Mouse (Mus musculus): ENCODE results near the gene Cux2.
A peak's percentile ranks its signal among the peaks of the same experiment; 100 is the strongest.

Cux2 gene

DNA sequence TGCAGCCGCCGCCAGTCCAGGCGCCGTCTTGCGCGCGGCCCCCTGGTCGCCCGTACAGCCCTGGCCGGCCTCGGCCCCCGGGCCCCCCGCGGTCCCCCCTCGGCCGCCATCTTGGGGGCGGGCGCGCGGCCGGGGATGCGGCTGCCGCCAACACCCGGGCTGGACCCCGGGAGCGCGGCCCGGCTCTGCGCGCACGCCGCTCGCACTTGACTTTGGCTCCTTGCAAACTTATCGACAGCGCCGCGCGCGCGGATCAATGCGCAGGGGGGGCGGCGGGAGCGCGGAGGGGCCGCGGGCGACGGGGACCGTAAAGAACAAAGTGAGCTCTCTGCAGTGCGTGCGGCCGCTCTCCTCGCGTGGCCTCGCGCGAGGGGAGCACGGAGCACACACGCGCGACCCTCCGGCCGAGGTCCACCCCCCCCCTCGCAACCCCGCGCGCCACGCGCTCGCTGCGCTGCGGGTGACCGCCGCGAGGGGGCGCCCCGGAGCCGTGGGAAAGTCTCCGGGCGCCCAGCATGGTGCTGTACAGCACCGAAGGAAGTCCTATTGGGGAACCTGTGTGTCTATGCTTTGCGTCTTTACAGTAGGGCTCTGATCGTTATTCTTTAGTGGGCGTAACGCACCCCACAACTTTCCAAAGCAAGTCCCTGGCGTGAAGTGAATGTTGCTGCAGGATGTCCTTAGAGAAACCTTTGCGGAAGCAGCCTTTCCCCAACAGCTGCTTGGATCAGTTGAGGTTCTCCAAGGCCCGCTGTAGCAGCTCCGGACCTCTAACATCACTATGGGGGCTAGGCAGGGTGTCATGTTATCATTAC, at the start of gene Cux2:
Gene Cux2, minus strand, starts transcription at position 86 of the 815 bp plus-strand sequence.
- no peak for DNase-seq (ENCODE audit: extremely low read depth, insufficient read length, low spot score)

DNA sequence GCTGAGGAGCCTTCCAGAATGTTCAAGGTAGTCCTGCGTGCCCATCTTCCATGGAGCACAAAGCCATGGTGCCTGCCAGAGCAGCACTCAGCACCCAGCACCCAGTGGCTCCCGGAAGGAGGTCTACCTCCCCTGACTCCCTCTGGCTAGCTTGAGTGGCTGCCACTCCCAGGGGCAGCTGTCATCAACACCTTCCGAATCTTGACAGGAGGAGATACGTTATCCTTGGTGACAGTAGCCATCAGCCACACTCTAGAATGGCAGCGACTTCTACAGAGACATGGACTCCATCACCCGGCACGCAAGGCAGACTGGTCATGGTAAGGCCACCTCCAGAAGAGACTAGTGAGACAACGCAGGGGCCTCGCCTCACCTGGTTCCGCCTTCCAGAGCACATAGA, 44.5 kb upstream of the Cux2 start:
- no peak for DNase-seq (ENCODE audit: extremely low read depth, insufficient read length, low spot score)

DNA sequence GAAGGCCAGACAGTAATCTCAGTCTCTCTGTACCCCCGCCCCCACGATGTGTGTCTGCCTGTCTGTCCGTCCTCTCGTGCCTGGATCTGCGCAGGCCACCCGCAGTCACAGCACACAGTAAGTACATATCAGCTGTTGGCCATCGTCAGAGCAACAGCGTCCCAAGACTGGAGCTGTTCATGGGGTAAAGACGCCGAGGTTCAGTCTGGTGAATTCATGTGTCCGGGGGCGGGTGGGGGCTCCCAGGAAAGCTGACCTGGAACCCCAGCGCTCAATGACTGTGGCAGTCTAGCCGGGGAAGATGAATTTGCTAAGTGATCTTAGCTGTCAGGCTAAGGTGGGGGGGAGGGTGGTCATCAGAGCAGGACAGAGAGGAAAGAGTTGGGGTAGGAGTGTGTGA, 43.8 kb upstream of the Cux2 start:
- no peak for DNase-seq (ENCODE audit: extremely low read depth, insufficient read length, low spot score)

DNA sequence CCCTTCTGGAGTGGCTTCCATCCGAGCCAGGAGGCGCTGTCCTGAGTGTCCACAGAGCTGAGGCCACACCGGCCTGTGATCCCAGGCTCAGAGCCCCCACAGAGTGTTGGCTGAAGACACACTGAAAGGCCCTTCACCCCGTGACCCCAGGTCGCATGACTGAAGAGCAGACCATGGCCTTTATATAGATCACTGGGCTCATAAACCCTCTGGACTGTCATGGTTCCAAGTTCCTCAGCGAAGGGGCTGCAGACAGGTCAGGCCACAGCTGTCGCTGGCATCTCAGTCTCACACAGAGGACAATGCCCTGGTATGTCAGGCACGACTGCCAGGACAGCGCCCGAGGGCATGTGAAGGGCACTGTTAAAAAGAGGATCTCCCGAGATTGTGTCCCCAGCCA, 42.9 kb upstream of the Cux2 start:
- DNase-seq (ENCODE audit: extremely low read depth, insufficient read length, low spot score), result no peak

DNA sequence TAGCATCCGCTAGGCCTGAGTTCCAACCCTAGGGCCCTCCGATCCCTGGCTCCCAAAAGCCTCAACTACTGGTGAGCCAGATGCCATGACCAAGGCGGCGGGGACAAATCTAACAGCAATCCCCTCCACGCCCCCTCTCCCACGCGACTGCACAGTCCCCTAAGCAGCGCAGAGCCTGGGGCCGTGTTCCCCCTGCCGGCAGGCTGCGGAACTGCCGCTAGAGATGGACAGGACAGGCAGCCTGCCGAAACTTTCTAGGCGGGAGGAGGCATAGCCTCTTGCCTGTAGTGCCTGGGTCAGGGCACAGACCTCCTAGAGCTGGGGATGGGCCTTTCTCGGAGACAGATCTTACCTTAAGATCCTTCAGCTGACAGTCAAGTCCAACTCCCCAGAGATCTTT, 41.2 kb upstream of the Cux2 start:
- DNase-seq (ENCODE audit: extremely low read depth, insufficient read length, low spot score), result peak; percentile 55

DNA sequence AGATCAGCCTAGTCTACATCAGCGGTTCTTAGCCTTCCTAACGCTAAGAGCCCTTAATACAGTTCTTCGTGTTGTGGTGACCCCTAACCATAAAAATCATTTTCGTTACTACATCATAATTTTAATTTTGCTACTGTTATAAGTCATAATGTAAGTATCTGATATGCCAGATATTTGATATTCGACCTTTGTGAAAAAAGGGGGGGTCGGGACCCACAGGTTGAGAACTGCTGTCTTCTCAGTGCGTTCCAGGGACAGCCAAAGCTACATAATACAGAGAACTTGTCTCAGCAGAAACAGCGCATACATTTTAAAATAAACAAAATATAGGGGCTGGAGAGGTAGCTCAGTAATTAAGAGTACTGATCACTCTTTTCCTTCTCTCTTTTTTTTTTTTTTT, 39.8 kb upstream of the Cux2 start:
- DNase-seq (ENCODE audit: extremely low read depth, insufficient read length, low spot score), result no peak

DNA sequence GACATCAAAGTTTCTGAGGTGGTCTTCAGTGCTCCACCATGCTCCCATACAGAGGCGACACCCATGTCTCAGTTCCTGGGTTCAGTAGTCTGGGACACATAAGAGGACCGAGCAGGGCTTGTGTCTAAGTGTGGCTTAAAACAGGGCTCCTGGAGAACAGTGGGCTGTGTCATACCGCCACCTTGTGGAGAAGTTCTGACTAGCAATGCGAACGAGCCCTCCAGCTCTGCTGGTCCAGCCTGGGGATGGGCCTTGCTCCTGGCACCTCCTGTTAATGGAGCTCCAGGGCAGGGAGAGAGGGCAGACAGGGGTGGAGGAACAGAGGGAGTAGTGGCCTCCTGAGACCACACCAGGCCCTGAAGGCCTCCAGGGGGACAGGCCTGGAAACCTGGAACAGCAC, 39.0 kb upstream of the Cux2 start:
- DNase-seq (ENCODE audit: extremely low read depth, insufficient read length, low spot score), result peak; percentile 55

DNA sequence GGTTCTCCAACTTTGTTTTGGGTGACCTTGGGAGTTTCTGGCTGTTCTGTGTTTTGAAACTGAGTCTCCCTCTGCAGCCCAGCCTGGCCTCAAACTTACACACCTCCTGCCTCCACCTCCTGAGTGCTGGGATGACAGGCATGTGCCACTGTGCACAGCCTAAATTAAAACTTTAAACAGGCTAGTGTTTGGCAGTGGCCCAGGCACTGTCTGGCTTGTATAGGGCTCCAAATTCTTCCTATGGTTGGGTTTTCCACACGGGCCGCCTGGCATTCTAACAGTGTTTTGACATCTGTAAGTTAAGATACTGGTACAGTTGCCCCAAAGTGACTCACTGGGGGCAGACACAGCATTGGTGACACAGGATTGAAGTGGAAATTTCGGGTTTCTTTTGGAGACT, 36.2 kb upstream of the Cux2 start:
- no peak for DNase-seq (ENCODE audit: extremely low read depth, insufficient read length, low spot score)

DNA sequence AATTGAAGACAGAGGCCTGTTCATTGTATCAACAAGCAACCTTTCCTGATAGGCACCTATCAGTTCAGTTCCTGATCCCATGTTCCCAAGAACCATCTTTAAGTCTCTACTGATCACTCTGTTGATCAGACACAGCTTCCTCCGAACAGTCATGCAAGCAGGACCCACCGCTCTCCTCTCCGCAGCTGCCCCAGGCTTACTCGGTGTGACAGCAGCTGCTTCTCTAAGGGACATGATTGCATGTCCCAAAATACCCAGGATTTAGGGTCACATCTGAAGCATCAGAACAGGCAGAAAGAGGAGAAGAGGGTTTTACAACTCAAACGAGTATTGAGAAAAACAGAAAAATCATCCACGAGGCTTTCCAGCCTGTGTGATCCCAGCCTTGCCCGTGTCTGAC, 35.4 kb upstream of the Cux2 start:
- no peak for DNase-seq (ENCODE audit: extremely low read depth, insufficient read length, low spot score)

DNA sequence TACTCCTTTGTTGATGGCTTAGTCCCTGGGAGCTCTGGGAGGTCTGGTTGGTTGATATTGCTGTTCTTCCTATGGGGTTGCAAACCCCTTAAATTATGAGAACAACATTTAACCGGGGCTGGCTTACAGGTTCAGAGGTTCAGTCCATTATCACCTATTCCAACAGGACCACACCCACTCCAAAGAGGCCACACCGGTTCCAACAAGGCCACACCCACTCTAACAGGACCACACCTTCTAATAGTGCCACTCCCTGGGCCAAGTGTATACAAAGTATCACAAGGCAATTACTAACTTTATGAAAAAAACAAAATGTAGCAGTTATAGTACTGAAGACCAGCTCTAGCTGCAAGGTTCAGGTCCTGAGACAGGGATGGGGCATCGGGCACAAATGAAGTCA, 34.6 kb upstream of the Cux2 start:
- no peak for DNase-seq (ENCODE audit: extremely low read depth, insufficient read length, low spot score)

DNA sequence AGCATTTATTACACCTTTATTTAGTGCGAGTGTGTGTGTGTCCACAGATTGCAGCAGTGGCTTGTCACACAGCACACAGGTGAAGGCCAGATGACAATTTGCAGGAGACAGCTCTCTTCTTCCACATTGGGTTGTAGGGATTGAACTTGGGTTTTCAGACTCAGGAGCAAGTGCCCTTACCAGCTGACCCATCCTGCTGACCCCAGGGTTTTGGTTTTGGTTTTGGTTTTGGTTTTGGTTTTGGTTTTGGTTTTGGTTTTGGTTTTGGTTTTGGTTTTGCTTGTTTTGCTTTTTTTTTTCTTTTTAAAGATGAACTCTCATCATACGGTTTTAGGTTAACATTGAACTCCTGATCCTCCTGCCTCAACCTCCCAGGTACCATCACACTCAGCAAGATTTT, 33.4 kb upstream of the Cux2 start:
- no peak for DNase-seq (ENCODE audit: extremely low read depth, insufficient read length, low spot score)

DNA sequence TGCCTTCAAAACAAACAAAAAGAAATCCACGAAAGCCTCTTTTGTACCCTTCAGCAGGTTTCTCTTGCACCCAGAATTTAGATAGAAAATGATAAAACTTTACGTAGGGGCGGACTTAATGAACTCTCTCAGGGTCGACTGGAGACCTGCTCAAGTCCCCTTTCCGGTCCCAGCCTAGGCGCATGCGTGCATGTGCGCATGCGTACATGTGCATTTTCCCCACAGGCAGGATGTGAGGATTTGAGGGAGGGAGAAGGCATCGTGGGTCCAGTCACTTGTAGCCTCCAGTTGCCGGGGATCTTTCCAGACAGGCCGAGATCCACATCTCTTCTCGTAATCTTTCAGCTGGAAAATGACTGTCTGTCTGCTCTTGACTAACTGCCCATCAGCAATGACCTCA, 31.6 kb upstream of the Cux2 start:
- no peak for DNase-seq (ENCODE audit: extremely low read depth, insufficient read length, low spot score)

DNA sequence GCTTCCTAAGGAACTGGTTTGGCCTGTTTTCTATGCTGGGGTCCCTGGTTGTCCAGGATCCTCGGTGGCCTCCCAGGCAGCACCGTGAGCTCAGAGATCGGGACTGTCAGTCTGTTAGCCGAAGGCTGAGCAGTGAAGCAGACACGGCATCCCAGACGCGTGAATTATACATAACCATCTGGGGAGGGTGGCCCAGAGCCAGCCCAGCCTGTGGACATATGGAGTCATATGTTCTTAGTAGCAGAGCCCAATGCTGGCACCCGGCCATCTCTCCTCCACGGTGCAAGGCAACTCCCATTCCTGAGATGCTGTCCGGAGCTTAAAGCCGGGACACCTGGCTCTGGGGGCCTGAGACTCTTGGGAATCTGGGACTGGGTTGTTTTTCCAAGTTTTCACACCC, 31.0 kb upstream of the Cux2 start:
- no peak for DNase-seq (ENCODE audit: extremely low read depth, insufficient read length, low spot score)

DNA sequence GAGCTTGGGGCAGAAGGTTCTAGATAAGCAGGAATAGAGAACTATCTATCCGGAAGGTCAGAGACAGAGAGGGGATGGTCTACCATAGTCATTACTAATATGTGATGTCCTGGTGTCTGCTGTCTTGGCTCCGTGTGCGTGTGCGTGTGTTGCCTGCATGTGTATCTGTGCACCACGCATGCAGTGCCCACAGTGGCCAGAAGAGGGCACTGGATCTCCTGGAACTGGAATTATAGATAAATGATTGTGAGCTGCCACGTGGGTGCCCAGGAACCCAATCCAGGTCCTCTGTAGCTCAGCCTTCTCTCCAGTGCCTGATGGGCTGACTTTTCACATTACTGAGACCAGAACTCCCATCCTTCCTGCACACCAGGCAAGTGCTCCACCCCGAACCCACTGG, 29.9 kb upstream of the Cux2 start:
- no peak for DNase-seq (ENCODE audit: extremely low read depth, insufficient read length, low spot score)

DNA sequence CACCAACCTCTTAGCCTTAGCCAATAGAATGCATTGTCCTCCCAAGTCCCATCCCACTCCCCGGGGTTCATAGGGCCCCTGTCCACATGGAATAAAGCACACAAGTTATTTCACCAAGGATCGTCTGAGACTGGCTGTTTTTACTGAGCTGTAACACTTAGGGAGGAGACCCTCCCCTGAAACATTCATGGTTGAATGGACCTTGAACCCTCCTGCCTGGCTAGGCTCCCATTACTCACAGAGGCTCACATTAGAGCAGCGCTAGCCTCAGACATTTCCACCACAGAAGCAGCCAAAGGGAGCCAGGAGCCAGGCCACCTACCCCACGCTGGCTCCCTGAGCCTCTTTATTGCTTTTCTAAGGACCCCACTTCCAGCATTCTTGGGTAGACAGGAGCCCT, 27.3 kb upstream of the Cux2 start:
- no peak for DNase-seq (ENCODE audit: extremely low read depth, insufficient read length, low spot score)

DNA sequence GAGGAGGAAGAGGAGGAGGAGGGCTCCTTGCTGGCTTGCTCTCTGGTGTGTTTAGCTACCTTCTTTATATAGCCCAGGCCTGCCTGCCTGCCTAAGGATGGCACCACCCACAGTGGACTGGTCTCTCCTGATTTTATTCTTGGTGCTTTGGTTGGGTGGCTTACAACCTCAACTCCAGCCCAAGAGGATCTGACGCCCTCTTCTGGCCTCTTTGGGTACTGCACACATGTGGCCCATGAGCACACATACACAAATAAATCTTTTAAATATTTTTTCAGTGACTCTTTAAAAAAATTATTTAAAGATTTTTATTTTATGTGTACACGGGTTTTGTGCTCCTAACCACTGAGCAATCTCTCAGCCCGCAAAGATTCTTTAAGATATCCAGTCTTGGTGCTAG, 25.8 kb upstream of the Cux2 start:
- DNase-seq (ENCODE audit: extremely low read depth, insufficient read length, low spot score), result no peak

DNA sequence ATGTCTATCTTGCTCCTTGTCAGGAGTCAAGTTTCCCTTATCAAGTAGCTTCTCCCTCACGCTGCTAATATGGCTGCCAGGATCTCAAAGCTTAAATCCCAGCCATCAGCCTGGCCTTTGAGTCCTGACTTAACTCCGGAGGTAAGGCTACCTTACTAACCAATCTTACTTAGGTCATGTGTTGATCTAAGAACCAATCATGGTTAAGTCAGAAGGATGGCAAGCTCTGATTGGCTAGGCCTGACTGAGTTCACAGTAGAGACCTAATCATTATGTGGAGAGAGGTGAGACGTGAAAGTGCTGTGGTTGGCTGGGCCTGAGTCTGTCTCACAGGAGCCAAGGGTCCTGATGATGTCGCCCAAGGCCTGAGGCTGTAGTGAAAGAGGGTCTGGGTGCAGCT, 22.1 kb upstream of the Cux2 start:
- DNase-seq (ENCODE audit: extremely low read depth, insufficient read length, low spot score), result no peak

DNA sequence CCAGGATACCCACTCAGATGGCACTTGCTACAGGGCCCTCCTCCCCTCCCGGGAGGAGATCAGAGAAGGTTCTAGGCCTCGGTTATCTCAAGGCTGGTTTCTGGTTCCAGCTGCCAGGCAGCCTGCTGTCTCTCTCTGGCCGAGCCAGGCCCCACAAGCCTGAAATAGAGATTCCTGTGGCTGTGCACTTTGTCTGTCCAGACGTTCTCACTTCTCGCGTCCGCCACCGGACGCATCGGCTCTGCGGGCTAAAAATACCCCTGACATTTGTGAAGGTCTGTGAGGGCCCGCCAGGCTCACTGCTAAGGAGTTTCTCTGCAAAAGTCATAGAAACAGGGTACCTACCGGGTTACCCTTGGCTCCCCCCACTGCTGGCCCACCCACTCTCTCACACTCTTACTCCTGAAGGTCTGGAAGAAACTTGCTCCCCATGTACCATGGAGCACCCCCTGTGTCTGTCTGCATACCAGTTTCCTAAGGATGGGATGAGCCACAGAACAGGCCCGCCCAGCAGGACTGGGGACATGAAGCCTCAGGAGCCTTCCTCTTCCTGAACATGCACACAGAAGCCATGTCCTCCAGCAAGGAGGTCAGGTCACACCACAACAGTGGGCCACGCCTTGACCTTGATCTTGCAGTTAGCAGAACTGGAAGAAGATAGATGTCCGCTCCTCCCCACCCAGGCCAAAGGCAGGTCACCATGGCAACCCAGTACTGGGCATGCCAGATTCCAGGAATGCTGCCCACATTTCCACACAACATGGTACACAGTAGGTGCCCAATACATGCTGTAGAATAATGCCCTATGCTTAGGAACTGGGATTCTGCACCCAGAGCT, 21.3 kb upstream of the Cux2 start:
- no peak for DNase-seq (ENCODE audit: extremely low read depth, insufficient read length, low spot score)

DNA sequence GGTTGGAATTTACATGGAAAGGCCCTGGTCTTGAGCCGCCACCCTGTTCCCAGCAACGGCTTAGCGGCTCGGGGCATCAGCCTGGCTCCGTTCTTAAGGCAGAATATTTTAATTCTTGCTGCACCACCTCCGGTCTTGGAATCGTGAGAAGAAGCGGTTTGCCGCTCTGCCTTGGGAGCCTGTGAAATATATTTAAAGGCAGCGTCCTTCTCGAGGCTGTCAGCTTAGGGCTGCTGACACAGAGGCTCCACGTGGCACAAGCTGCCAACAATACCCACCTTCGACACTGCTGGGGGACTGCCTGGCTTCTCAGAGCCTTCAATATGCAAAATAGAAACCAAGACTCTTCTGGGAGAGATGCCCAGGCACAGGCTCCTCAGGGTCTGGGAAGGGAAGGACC, 18.7 kb upstream of the Cux2 start:
- DNase-seq (ENCODE audit: extremely low read depth, insufficient read length, low spot score), result no peak

DNA sequence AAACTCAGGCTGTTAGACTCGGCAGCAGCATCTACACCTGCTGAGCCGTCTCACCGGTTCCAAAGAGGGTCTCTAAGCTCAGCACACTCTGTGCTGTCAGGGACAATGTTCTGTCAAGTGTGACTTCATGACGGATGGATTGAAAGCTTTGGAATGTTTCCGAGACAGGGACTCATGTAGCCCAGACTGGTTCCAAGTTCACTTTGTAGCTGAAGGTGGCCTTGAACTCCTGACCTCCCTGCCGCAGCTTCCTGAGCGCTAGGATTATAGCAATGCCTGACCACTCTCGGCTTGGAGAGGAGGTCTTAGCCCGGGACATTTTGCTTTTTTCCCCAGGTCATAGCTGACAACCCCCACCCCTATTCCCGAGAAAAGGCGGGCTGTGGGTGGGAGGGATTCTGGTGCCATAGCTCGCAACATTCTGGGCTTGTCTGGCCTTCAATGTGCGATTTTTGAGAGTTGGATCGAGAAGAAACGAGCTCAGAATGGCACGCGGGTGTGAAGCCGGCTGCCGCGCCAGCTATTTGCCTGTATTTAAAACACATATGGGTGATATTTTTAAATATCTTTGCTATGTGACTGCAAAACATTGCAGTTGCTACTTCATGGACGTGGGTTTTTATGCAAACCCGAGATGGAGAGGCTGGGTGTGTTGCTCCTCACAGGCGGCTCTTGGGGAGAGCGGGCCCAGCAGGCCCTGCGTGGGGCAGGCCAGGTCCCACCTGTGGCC, 13.5 kb upstream of the Cux2 start:
- DNase-seq (ENCODE audit: extremely low read depth, insufficient read length, low spot score), result no peak

DNA sequence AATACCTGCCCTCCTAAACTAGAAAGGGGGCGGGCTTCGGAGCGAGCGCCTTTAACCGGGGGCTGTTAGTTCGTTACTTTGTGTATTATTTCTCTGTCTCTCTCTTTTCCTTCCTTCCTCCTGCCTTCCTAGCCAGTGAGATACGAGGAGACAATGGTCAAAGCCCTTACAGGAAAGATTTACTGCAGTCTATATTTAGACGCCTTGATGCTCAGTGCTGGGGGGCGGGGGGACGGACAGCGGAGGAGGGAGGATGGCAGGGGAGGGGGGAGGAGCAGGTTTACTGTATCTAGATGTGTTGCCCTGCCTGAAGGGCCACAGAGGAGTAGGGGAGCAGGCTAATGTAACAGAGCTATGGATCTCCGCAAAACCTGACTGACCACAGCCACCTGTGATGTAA, 12.6 kb upstream of the Cux2 start:
- DNase-seq (ENCODE audit: extremely low read depth, insufficient read length, low spot score), result no peak

All from 3134 (cell line).